Mouse (Mus musculus): Measurements from ENCODE around the gene Tspan9.

DNA sequence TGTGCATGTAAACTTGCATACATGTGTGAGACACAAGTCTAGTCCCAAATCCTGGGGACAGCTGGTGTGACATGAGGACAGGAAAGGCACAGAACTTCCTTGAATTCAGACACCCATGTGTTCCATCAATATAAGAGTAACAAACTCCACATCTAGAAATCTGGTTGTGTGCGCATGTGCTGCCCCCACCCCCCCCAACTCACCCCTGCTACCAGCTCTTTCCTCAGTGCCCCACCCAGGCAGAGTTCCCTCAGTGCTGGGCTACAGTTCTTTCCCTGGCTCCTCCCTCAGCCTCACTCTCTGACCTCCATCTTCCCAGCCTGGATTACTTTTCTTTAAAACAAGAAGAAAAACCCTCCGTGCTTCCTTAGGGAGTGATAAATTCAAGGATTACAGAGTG is 27.1 kb downstream of the Tspan9 start:
- TF ChIP-seq CTCF (IDR thresholded peaks at IDR 0.05; ENCODE audit: borderline replicate concordance, extremely low read depth, insufficient read depth, insufficient read length) (no peak), POLR2A (IDR thresholded peaks at IDR 0.05; ENCODE audit: borderline replicate concordance, extremely low read depth, insufficient read depth, insufficient read length, poor library complexity, severe bottlenecking) (no peak)
